Mouse (Mus musculus): ENCODE measurements at regions not wholly inside any gene's neighbourhood (a gene's known extent, or its start where the extent isn't known, plus 50 kb on each side); places are given as distances from the start of the nearest gene placed in this dataset.

DNA sequence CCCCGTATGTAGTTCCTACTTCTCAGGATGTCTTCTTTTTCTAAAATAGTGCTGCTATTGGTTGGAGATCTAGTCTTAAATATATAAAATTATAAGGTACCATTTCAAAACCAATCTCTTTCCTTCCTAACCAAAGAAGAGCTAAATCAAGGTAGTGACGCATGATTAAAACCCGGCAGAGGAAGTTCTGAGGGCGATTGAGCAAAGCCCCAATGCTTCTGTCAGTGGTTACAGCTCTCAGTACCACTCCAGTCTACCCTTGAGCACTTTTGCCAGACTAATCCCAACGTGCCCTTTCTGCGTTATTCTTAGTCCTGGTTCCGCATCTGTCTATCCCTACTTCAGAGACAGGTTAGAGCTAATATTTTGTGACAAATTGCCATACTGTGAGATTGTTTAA is 201.1 kb upstream of the Gm5415 start:
- Histone ChIP-seq H3K4me1 (ENCODE audit: control insufficient read depth in 1 of 2, insufficient read depth in 2 of 2, low read length in 2 of 2) (no peaks in the 10 kb centered on the region), H3K9ac (ENCODE audit: control insufficient read depth, low read depth, low read length, poor library complexity, severe bottlenecking) (no peak overlapping the region), H3K4me3 (ENCODE audit: control insufficient read depth in 1 of 2, insufficient read depth in 1 of 2, low read depth in 2 of 2, low read length in 2 of 2) (no peak overlapping the region), H3K27me3 (ENCODE audit: control insufficient read depth in 1 of 2, insufficient read depth in 2 of 2, low read length in 2 of 2) (no peaks in the 10 kb centered on the region), H3K79me2 (ENCODE audit: control insufficient read depth, insufficient read depth, low read length, poor library complexity) (no peaks in the 10 kb centered on the region), H3K27ac (ENCODE audit: control insufficient read depth, low read depth, low read length) (no peak overlapping the region), H3K9me3 (replicated peaks; ENCODE audit: insufficient read depth, low read length) (no peaks in the 10 kb centered on the region), H3K36me3 (ENCODE audit: control insufficient read depth in 1 of 2, insufficient read depth in 2 of 2, low read length in 2 of 2) (no peaks in the 10 kb centered on the region)
- no peak for TF ChIP-seq CHD1 (IDR thresholded peaks at IDR 0.05; ENCODE audit: low read depth, low read length)
- no peak for TF ChIP-seq MYB (IDR thresholded peaks at IDR 0.05; ENCODE audit: low read depth, low read length)
- TF ChIP-seq JUND (IDR thresholded peaks at IDR 0.05; ENCODE audit: low read depth, low read length) = no peak
- TF ChIP-seq MAZ (IDR thresholded peaks at IDR 0.05; ENCODE audit: low read depth, low read length) = no peak
- TF ChIP-seq ELF1 (IDR thresholded peaks at IDR 0.05; ENCODE audit: low read depth, low read length) = no peak
- TF ChIP-seq MAFK (IDR thresholded peaks at IDR 0.05; ENCODE audit: borderline replicate concordance, low read depth, low read length) = no peak
- no peak for TF ChIP-seq E2F4 (IDR thresholded peaks at IDR 0.05; ENCODE audit: borderline replicate concordance, low read depth, low read length)
- no peak for TF ChIP-seq MAX (IDR thresholded peaks at IDR 0.05; ENCODE audit: low read length)
- no peak for TF ChIP-seq NRF1 (IDR thresholded peaks at IDR 0.05; ENCODE audit: insufficient read depth, low read depth, low read length, poor library complexity, severe bottlenecking)
- no peak for TF ChIP-seq SMC3 (IDR thresholded peaks at IDR 0.05; ENCODE audit: low read depth, low read length)
- TF ChIP-seq UBTF (IDR thresholded peaks at IDR 0.05; ENCODE audit: borderline replicate concordance, insufficient read depth, low read depth, low read length) = no peak
- TF ChIP-seq USF1 (IDR thresholded peaks at IDR 0.05; ENCODE audit: low read depth, low read length) = no peak
- TF ChIP-seq GABPA (IDR thresholded peaks at IDR 0.05; ENCODE audit: low read depth, low read length) = no peak
- TF ChIP-seq TBP (IDR thresholded peaks at IDR 0.05; ENCODE audit: low read depth, low read length) = no peak
- TF ChIP-seq POLR2AphosphoS5 (IDR thresholded peaks at IDR 0.05; ENCODE audit: borderline replicate concordance, low read depth, low read length) = no peak
- TF ChIP-seq ZC3H11A (IDR thresholded peaks at IDR 0.05; ENCODE audit: low read depth, low read length) = no peak
- TF ChIP-seq RAD21 (IDR thresholded peaks at IDR 0.05; ENCODE audit: low read depth, low read length) = no peak
- no peak for TF ChIP-seq GATA1 (IDR thresholded peaks at IDR 0.05; ENCODE audit: low read depth, low read length)
- no peak for TF ChIP-seq CHD2 (IDR thresholded peaks at IDR 0.05; ENCODE audit: low read length)
- TF ChIP-seq MYC (IDR thresholded peaks at IDR 0.05; ENCODE audit: low read depth, low read length) = no peak
- DNase-seq (ENCODE audit: low read depth, low spot score) = no peak

GRCm38 (mm10) chr1:32746288-32746687 is 199.2 kb upstream of the Gm5415 start:
- H3K27me3 ChIP-seq (ENCODE audit: control insufficient read depth in 1 of 2, insufficient read depth in 2 of 2, low read length in 2 of 2) = no peaks in the 10 kb centered on the region
- no peak overlapping the region for H3K9ac ChIP-seq (ENCODE audit: control insufficient read depth, low read depth, low read length, poor library complexity, severe bottlenecking)
- H3K36me3 ChIP-seq (ENCODE audit: control insufficient read depth in 1 of 2, insufficient read depth in 2 of 2, low read length in 2 of 2) = no peaks in the 10 kb centered on the region
- no peak for TF ChIP-seq CHD2 (IDR thresholded peaks at IDR 0.05; ENCODE audit: low read length)
- no peak for TF ChIP-seq USF1 (IDR thresholded peaks at IDR 0.05; ENCODE audit: low read depth, low read length)
- TF ChIP-seq BHLHE40 (IDR thresholded peaks at IDR 0.05; ENCODE audit: borderline replicate concordance, low read depth, low read length) = no peak
- no peak for TF ChIP-seq USF2 (IDR thresholded peaks at IDR 0.05; ENCODE audit: borderline replicate concordance in 1 of 2, insufficient read depth in 1 of 2, low read depth in 1 of 2, low read length in 2 of 2)
- TF ChIP-seq NELFE (IDR thresholded peaks at IDR 0.05; ENCODE audit: low read depth, low read length) = no peak
- TF ChIP-seq E2F4 (IDR thresholded peaks at IDR 0.05; ENCODE audit: borderline replicate concordance, low read depth, low read length) = no peak
- TF ChIP-seq SMC3 (IDR thresholded peaks at IDR 0.05; ENCODE audit: low read depth, low read length) = no peak
- no peak for TF ChIP-seq GATA1 (IDR thresholded peaks at IDR 0.05; ENCODE audit: low read depth, low read length)
- no peak for TF ChIP-seq ETS1 (IDR thresholded peaks at IDR 0.05; ENCODE audit: low read depth, low read length)
- TF ChIP-seq TAL1 (IDR thresholded peaks at IDR 0.05; ENCODE audit: low read length) = no peak
- no peak for TF ChIP-seq RAD21 (IDR thresholded peaks at IDR 0.05; ENCODE audit: low read depth, low read length)
- no peak for TF ChIP-seq KAT2A (conservative IDR thresholded peaks at IDR 0.05; ENCODE audit: low read depth, low read length)
- H3K4me3 ChIP-seq (ENCODE audit: control insufficient read depth in 1 of 2, insufficient read depth in 1 of 2, low read depth in 2 of 2, low read length in 2 of 2) = no peak overlapping the region
- no peaks in the 10 kb centered on the region for H3K9me3 ChIP-seq (replicated peaks; ENCODE audit: insufficient read depth, low read length)
- no peak overlapping the region for H3K27ac ChIP-seq (ENCODE audit: control insufficient read depth, low read depth, low read length)
- H3K4me1 ChIP-seq (ENCODE audit: control insufficient read depth in 1 of 2, insufficient read depth in 2 of 2, low read length in 2 of 2) = no peaks in the 10 kb centered on the region
- DNase-seq (ENCODE audit: low read depth, low spot score) = peak; percentile 4
- H3K79me2 ChIP-seq (ENCODE audit: control insufficient read depth, insufficient read depth, low read length, poor library complexity) = no peaks in the 10 kb centered on the region
